Mouse (Mus musculus) CD4-positive naive resting alpha-beta T cell, adult 57 days (primary cell): ENCODE measurements around the gene Cyp4x1. TPM values are rescaled to one million over a fixed set of nuclear protein-coding genes. Genes with fewer than 3 reads are reported as not detected.

Experiments used
- total RNA-seq: library from RNA; stranded (reverse); gene quantifications from one replicate; pipeline ENCODE4 v1.2.4, GENCODE M21; 2023

The Cyp4x1 gene
- not detected for total RNA-seq

DNA sequence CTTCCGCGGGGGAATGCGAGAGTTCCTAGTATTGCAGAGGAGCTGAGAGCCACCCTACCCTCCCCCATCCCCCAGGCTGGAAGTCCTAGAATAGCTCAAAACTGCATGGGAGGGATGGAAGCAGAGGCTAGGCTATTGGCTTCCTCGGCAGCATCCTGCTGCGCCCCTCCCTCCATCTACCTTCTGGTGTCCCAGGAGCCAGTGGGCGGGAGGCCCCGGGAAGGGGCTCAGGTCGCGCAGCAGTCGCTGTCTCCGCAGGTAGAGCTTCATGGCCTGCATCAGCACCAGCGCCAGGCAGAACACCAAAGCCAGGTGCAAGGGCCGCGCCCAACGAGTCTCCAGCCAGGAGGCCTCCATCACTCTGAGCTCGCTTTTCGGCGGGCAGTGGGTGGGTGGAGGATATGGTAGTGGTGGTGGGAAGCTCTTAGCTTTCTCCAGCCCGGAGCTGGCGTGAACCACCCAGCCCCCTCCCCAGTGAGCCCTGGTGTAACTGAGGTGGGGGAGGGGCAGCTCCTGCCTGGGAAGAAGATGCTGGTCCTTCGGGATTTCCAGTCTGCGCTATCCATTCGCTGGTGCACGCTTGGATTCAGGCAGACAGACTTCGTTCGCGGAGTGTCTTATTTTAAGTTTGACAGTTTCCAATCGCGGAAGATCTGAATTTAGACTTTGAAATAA, at the start of gene Cyp4x1:
Gene Cyp4x1 (minus strand): TSS at position 661 of the 675 bp plus-strand sequence.

GRCm38 (mm10) chr4:115088611-115089338, 45.3 kb downstream of the Cyp4x1 start, which contains the start of gene Pdzk1ip1:
Pdzk1ip1 (plus strand) TSS chr4:115088708.

DNA sequence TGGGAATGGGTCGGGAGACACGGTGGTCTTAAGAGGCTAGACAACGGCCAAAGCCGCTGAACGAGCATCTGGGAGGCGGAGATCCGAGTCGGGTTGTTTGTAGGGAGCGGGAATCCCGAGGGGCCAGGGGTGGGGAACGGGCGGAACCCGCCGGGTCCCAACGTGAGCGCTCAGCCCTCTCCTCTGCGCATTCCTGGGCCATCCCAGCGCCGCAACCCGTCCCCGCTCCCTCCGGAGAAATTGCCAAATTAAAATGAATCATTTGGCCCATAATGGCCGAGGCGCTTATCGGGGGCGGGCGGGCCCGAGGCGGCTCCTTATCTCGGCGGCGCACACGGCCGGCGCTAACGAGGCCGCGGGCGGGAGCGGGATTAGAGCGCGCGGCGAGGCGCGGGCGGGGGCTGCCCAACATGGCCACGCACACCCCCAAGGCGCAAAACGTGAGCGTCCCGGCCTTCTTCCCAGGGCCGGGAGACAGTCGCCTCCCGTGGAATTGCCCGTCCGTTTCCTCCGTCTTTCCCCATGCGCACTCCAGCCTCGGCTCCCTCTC, 77.6 kb downstream of the Cyp4x1 start, which contains the start of gene Tal1:
Gene Tal1 (plus strand): TSS at position 56 of the 550 bp plus-strand sequence.

Other genes starting within 250 kb of the Cyp4x1 start
- gene Foxd2, start 225.4 kb downstream of the Cyp4x1 start, total RNA-seq: 0.65 TPM
- not detected for gene Foxe3, start 208.3 kb downstream of the Cyp4x1 start, total RNA-seq
- gene Cmpk1, start 147.0 kb downstream of the Cyp4x1 start, total RNA-seq: 42.8 TPM
- 0.62 TPM for gene Stil, start 134.1 kb downstream of the Cyp4x1 start, total RNA-seq
- 0.38 TPM for gene Tal1, start 77.9 kb downstream of the Cyp4x1 start, total RNA-seq
- gene Pdzk1ip1, start 45.6 kb downstream of the Cyp4x1 start, total RNA-seq: not detected
- gene Cyp4a29, start 107.8 kb upstream of the Cyp4x1 start, total RNA-seq: not detected
- gene Cyp4a12a, start 164.8 kb upstream of the Cyp4x1 start, total RNA-seq: not detected